11 mouse cellular contexts compared by ENCODE assay signal in the genomic region with DNA sequence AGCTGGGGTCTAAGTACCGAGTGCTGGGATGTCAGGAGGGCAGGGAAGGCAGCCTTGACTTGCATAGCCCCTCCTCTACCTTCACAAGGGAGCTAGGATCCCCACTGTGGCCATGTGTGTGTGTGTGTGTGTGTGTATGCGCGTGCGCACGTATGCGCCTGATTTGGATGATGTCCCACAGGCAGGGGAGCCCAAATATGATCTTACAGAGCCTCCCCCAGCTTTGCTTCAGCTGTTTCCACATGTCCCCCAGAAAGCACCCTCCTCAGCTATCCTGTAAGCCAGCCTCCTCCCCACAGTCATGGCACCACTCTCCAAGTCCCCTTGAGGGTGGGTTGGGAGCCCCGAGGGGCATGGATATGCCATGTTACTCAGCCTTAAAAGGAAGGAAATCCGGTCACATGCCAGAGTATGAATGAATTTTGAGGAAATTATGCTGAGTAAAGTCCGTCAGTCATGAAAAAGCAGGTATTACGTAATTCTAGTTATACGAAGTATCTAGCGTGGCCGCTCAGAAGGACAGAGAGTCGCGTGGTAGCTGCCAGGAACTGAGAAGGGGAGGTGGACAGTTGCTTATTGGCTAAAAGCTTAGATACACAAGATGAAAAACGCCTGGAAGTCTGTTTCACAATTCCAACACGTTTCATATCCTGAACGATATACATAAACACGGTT. TPM values are rescaled to one million over a fixed set of nuclear protein-coding genes. Genes with fewer than 3 reads are reported as not detected.
A peak's percentile ranks its signal among the peaks of the same experiment; 100 is the strongest.
DNase-seq lines count a peak whose midpoint lies in the region; ATAC-seq lines count a peak whose summit lies in the region.
"Had no signal": no experiment of that assay in that cellular context is flagged by ENCODE, and none has a peak within 500 bp of the region (broad histone marks: within the 10 kb centered on the region; RNA-seq: fewer than 3 reads in every experiment).

No protein-coding gene starts in this region.

- WGBS in heart, embryonic 16.5 days: 63% methylated on average over 19 of the region's 19 CpGs
- 66% methylated on average over 19 of the region's 19 CpGs for WGBS in stomach, embryonic 16.5 days

- no peak for ATAC-seq in heart, embryonic 16.5 days (replicated peaks; ENCODE audit: extremely low read depth, insufficient read depth, low FRiP score)
- ATAC-seq in stomach, embryonic 16.5 days (ENCODE audit: insufficient read depth, low FRiP score): no peak
- ATAC-seq: midbrain, embryonic 16.5 days had no signal

- peaks cover 29% of the 10 kb centered on the region for H3K36me3 ChIP-seq in heart, embryonic 16.5 days (ENCODE audit: control insufficient read depth, insufficient read depth)
- H3K36me3 ChIP-seq in stomach, embryonic 16.5 days (ENCODE audit: control insufficient read depth, insufficient read depth, low read length): peaks cover 23% of the 10 kb centered on the region; the same call in 1 of the 2 replicates

- H3K9me3 ChIP-seq in heart, embryonic 16.5 days (replicated peaks; ENCODE audit: control insufficient read depth, low read length): no peaks in the 10 kb centered on the region
- no peaks in the 10 kb centered on the region for H3K9me3 ChIP-seq in stomach, embryonic 16.5 days (replicated peaks; ENCODE audit: control insufficient read depth, low read length)
- H3K9me3 ChIP-seq: hindbrain, embryonic 13.5 days had no signal

- peak overlapping the region; percentile 82 for H3K27ac ChIP-seq in heart, embryonic 16.5 days (ENCODE audit: low read length)
- peak overlapping the region; percentile 48 for H3K27ac ChIP-seq in stomach, embryonic 16.5 days (ENCODE audit: low read length)
- H3K27ac ChIP-seq: hindbrain, embryonic 13.5 days had no signal

- no peak overlapping the region for H3K4me3 ChIP-seq in heart, embryonic 16.5 days (ENCODE audit: low read length)
- no peak overlapping the region for H3K4me3 ChIP-seq in stomach, embryonic 16.5 days (replicated peaks; ENCODE audit: low read length)
- H3K4me3 ChIP-seq: hindbrain, embryonic 13.5 days had no signal

- no peaks in the 10 kb centered on the region for H3K27me3 ChIP-seq in heart, embryonic 16.5 days (ENCODE audit: control insufficient read depth, insufficient read depth, low read length)
- H3K27me3 ChIP-seq in stomach, embryonic 16.5 days (ENCODE audit: control insufficient read depth, insufficient read depth, low read length): no peaks in the 10 kb centered on the region
- H3K27me3 ChIP-seq: hindbrain, embryonic 13.5 days had no signal

- peak overlapping the region; percentile 3; the same call in 1 of the 2 replicates for H3K4me2 ChIP-seq in heart, embryonic 16.5 days (ENCODE audit: low read depth, low read length)
- H3K4me2 ChIP-seq in stomach, embryonic 16.5 days (ENCODE audit: low read depth, low read length): no peak overlapping the region
- H3K4me2 ChIP-seq: hindbrain, embryonic 13.5 days had no signal

- DNase-seq in ovary, adult 18-20 months (ENCODE audit: low spot score): peak; percentile 42
- no peak for DNase-seq in ovary, postnatal 14 days (ENCODE audit: low spot score)
- peak; percentile 68 to 83 for DNase-seq in lung, adult 18-20 months
- DNase-seq in cerebellum, adult 18-20 months: no peak
- no peak for DNase-seq in adrenal gland, postnatal 25 days
- no peak for DNase-seq in T-cell, adult 2 months (ENCODE audit: low spot score)
- DNase-seq: cerebellum, postnatal 14 days had no signal

- H3K4me1 ChIP-seq in heart, embryonic 16.5 days (ENCODE audit: control insufficient read depth, insufficient read depth, low read length): peaks cover 37% of the 10 kb centered on the region
- H3K4me1 ChIP-seq in stomach, embryonic 16.5 days (ENCODE audit: control insufficient read depth, insufficient read depth, low read length): peaks cover 26% of the 10 kb centered on the region

- no peak overlapping the region for H3K9ac ChIP-seq in heart, embryonic 16.5 days (ENCODE audit: low read length)
- H3K9ac ChIP-seq in stomach, embryonic 16.5 days (ENCODE audit: low read length): 0 out of 2 replicates have a peak overlapping the region, but pooled peaks have one; percentile 21

RNA-seq across cellular contexts. Expression of a gene that starts 7.4 kb away (rescaled TPM):
- not detected in 2 replicates for polyA plus RNA-seq in heart, embryonic 16.5 days (2015; fragmentation: Nextera tagmentation; extraction: Ambion mirVana)
- polyA plus RNA-seq in stomach, embryonic 16.5 days (2015; fragmentation: Nextera tagmentation; extraction: Ambion mirVana): not detected in 2 replicates
- not detected in 2 replicates for total RNA-seq in adrenal gland, postnatal 25 days (2021)
- polyA plus RNA-seq: hindbrain, embryonic 13.5 days; midbrain, embryonic 16.5 days had no signal

RNA-seq across cellular contexts. Expression of a gene that starts 20.8 kb away (rescaled TPM):
- 36.8 and 40.3 TPM in 2 replicates for polyA plus RNA-seq in heart, embryonic 16.5 days (2015; fragmentation: Nextera tagmentation; extraction: Ambion mirVana)
- polyA plus RNA-seq in stomach, embryonic 16.5 days (2015; fragmentation: Nextera tagmentation; extraction: Ambion mirVana): 42.2 and 44.2 TPM in 2 replicates
- total RNA-seq in adrenal gland, postnatal 25 days (2021): 40.9 and 61.5 TPM in 2 replicates

RNA-seq across cellular contexts. Expression of a gene that starts 26.1 kb away (rescaled TPM):
- polyA plus RNA-seq in heart, embryonic 16.5 days (2015; fragmentation: Nextera tagmentation; extraction: Ambion mirVana): 166 and 169 TPM in 2 replicates
- 147 and 157 TPM in 2 replicates for polyA plus RNA-seq in stomach, embryonic 16.5 days (2015; fragmentation: Nextera tagmentation; extraction: Ambion mirVana)
- 134 and 138 TPM in 2 replicates for total RNA-seq in adrenal gland, postnatal 25 days (2021)

RNA-seq across cellular contexts. Expression of a gene that starts 32.0 kb away (rescaled TPM):
- 37.5 and 40.2 TPM in 2 replicates for polyA plus RNA-seq in heart, embryonic 16.5 days (2015; fragmentation: Nextera tagmentation; extraction: Ambion mirVana)
- polyA plus RNA-seq in stomach, embryonic 16.5 days (2015; fragmentation: Nextera tagmentation; extraction: Ambion mirVana): 32.9 and 37.8 TPM in 2 replicates
- total RNA-seq in adrenal gland, postnatal 25 days (2021): 82.5 and 89.4 TPM in 2 replicates

RNA-seq across cellular contexts. Expression of a gene that starts 44.3 kb away (rescaled TPM):
- polyA plus RNA-seq in heart, embryonic 16.5 days (2015; fragmentation: Nextera tagmentation; extraction: Ambion mirVana): not detected in 2 replicates
- polyA plus RNA-seq in stomach, embryonic 16.5 days (2015; fragmentation: Nextera tagmentation; extraction: Ambion mirVana): 3.7 and 8.3 TPM in 2 replicates
- not detected in 2 replicates for total RNA-seq in adrenal gland, postnatal 25 days (2021)
- polyA plus RNA-seq: midbrain, embryonic 16.5 days had no signal

Comparison
In these comparisons a context has a peak if more than half of its experiments do, and no peak if none do; other contexts are left out.
1. DNase-seq: peak in ovary, adult 18-20 months (single experiment) and lung, adult 18-20 months (2 of 2); none in ovary, postnatal 14 days (single experiment), cerebellum, adult 18-20 months (0 of 2), adrenal gland, postnatal 25 days (single experiment) and T-cell, adult 2 months (single experiment).